Mouse (Mus musculus) monocyte, adult 59 days (primary cell): Measurements from ENCODE around the gene Tmem263. TPM values are rescaled to one million over a fixed set of nuclear protein-coding genes. Genes with fewer than 3 reads are reported as not detected.

ENCODE experiments used
- total RNA-seq, 2 experiments: library from RNA; stranded (reverse); gene quantifications; one replicate each; pipeline ENCODE4 v1.2.4; 2023

Tmem263 gene
- total RNA-seq = 1 to 10 TPM; 2.2 to 3.6 TPM

GRCm38 (mm10) chr10:85102247-85103084 lies at the start of gene Tmem263, which contains the start of gene Fhl4:
Gene Tmem263, plus strand, starts transcription at chr10:85102627.
Gene Fhl4, minus strand, starts transcription at chr10:85102495.

GRCm38 (mm10) chr10:85127395-85128287 lies 25.2 kb downstream of the Tmem263 start, which contains the start of gene Mterf2:
Gene Mterf2, minus strand, starts transcription at chr10:85128027.

Other genes with a start within 250 kb of the Tmem263 start
- 10 to 100 TPM; 21.4 to 23.8 TPM for gene Ric8b, start 185.0 kb upstream of the Tmem263 start, total RNA-seq
- gene Fhl4, start 132 bp upstream of the Tmem263 start, total RNA-seq = not detected
- not detected for gene Mterf2, start 25.4 kb downstream of the Tmem263 start, total RNA-seq
- gene Cry1, start 82.4 kb downstream of the Tmem263 start, total RNA-seq = 10 to 100 TPM; 17.2 to 20.4 TPM